Mouse (Mus musculus) lung, postnatal 14 days (tissue): ENCODE results near the gene Man2c1.

Experiments
- DNase-seq: peaks from one replicate; pipeline ENCODE4 v3.0.0; 2021

Man2c1 gene

DNA sequence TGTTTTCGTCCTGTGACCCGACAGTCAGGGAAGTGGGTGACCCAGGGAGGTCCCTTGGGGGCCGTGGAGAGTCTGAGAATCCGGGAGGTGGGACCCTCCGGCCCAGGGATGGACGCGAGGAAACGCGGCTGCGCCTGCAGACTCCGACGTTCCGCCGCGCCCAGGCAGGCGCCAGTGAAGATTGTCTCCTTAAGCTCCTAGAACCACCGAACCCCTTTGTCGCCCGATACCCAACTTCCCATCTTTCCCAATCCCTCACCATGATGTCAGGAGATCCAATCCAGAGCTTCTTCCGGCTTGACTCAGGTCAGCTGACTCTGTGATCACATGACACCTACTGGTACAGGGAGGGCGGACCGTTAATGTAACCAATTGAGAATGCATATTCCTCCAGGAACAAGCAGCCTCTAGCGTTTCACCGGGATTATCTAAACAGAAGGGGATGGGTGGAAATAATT lies 27.6 kb downstream of the Man2c1 start, which contains the start of gene Commd4:
Gene Commd4 (minus strand): TSS at position 319 of the 458 bp plus-strand sequence.
- peak; percentile 96 for DNase-seq

DNA sequence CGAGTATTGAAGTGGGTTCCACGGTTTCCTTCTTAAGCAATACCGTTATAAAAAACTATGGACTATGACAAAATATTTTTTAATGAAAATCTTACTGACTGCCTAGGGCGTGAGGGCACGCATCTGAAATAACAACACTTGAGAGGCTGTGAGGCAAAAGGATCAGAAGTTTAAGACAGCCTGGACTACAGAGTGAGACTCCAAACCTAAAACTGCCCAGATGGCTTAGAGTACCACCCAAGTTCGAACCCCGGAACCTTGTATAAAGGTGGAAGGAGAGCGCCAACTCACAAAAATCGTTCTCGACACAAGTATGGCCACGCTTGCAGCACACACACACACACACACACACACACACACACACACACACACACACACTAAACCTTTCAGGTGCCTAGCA lies 28.0 kb downstream of the Man2c1 start:
- DNase-seq: no peak

DNA sequence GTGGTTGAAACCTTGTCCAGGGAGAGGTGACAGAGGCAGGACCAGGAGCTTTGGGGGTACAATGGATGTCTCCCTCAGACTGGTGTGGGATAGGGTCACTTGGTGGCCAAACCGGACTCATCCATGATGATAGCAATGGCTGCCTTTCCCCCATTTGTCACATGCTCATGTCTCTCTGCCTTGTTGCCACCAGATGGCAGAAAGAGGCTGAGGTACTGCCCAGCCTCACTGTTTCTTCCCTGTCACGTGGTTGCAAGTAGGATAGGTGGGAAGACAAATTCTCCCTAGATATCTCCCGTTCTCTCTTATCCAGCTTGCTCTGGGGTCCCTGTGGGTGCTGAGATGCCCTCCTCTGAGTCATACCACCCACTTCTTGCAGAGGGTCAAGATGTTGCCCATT lies 32.0 kb downstream of the Man2c1 start:
- DNase-seq: no peak

DNA sequence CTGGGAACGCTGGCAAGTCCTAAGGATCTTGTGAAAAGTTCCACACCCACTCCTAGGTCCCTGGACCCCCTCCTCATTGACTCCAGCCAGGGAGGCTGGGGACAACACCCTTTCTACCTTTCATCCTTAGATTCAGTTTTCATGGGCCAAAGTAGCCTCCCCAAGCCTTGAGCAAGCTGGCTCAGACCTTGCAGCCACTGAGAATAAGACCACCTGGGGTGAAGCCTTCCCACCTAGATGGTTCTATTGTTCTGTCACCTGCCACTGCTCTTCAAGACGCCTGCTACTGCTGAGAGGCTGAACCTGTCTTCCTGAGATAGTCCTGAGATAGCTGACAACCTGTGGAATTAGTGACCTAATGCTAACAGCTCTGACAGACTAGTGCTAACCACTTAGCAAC lies 32.6 kb downstream of the Man2c1 start:
- no peak for DNase-seq

DNA sequence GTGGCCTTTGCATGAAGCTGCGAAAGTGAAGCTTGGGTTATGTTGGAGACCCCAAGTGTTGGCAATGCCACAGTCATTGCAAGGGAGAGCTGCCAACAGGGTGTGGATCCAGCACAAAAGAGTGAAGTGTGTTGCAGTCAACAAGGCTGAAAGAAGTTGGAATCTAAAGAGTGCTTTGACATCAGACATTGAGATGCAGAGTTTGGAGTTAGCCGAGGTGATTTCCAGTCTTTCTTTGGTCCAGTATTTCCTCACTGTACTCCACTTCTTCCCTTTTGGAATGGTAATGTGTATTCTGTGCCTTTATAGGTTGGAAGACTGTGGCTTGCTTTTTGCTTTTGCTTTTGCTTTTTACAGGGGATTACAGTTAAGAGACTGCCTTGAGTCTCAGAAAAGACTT lies 35.7 kb downstream of the Man2c1 start:
- DNase-seq: no peak

DNA sequence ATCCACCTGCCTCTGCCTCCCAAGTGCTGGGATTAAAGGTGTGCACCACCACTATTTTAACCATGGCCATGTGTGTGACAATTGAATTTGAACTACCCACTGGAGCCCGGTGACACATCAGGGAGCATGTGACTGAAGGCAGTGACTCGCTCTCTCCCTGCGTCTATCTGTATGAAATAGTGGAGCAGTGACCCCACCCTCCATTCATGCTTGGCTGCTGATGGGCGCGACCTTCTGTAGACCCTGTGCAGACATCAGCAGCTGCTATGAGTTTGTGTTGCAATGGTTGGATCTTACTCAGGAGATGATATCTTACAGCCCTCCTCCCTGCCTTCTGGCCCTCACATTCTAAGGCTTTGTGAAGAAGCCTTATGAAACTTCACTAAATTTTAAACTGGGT lies 37.9 kb downstream of the Man2c1 start:
- DNase-seq: no peak
